Mouse (Mus musculus) neural tube, embryonic 15.5 days (tissue): ENCODE measurements around the gene Krtap4-9. TPM values are rescaled to one million over a fixed set of nuclear protein-coding genes. Genes with fewer than 3 reads are reported as not detected.

Experiments used
- polyA plus RNA-seq: library from polyadenylated mRNA; unstranded; fragments of >200 nt; fragmentation: Nextera tagmentation; extraction: Ambion mirVana; gene quantifications from 2 replicates; pipeline ENCODE4 v1.2.1, GENCODE M21; 2015

Krtap4-9 gene
- polyA plus RNA-seq, 1 experiment from 2014 or later, result not detected

Other genes with a start within 250 kb of the Krtap4-9 start
- gene Krt40, start 242.0 kb upstream of the Krtap4-9 start, polyA plus RNA-seq, result not detected in 2 replicates
- gene Krtap3-3, start 234.3 kb upstream of the Krtap4-9 start, polyA plus RNA-seq, result not detected in 2 replicates
- not detected in 2 replicates for gene Krtap3-2, start 228.3 kb upstream of the Krtap4-9 start, polyA plus RNA-seq
- not detected in 2 replicates for gene Gm11939, start 225.7 kb upstream of the Krtap4-9 start, polyA plus RNA-seq
- 0.43 TPM in 1 of 2 replicates, not detected in the other for gene Krtap3-1, start 218.6 kb upstream of the Krtap4-9 start, polyA plus RNA-seq
- not detected in 2 replicates for gene Krtap1-5, start 204.2 kb upstream of the Krtap4-9 start, polyA plus RNA-seq
- gene Krtap1-4, start 201.5 kb upstream of the Krtap4-9 start, polyA plus RNA-seq, result not detected in 2 replicates
- gene Krtap1-3, start 193.9 kb upstream of the Krtap4-9 start, polyA plus RNA-seq, result not detected in 2 replicates
- not detected in 2 replicates for gene Krtap9-3, start 187.1 kb upstream of the Krtap4-9 start, polyA plus RNA-seq
- gene Gm11938, start 181.9 kb upstream of the Krtap4-9 start, polyA plus RNA-seq, result not detected in 2 replicates
- not detected in 2 replicates for gene Gm11937, start 175.0 kb upstream of the Krtap4-9 start, polyA plus RNA-seq
- gene Krtap2-4, start 170.4 kb upstream of the Krtap4-9 start, polyA plus RNA-seq, result not detected in 2 replicates
- not detected in 2 replicates for gene Gm11562, start 164.8 kb upstream of the Krtap4-9 start, polyA plus RNA-seq
- gene Krtap4-1, start 157.0 kb upstream of the Krtap4-9 start, polyA plus RNA-seq, result not detected in 2 replicates
- gene Krtap4-2, start 150.1 kb upstream of the Krtap4-9 start, polyA plus RNA-seq, result not detected in 2 replicates
- gene Krtap4-7, start 141.1 kb upstream of the Krtap4-9 start, polyA plus RNA-seq, result not detected in 2 replicates
- gene Gm11555, start 135.0 kb upstream of the Krtap4-9 start, polyA plus RNA-seq, result not detected in 2 replicates
- not detected in 2 replicates for gene Gm11563, start 126.2 kb upstream of the Krtap4-9 start, polyA plus RNA-seq
- gene Krtap4-6, start 119.2 kb upstream of the Krtap4-9 start, polyA plus RNA-seq, result not detected in 2 replicates
- gene Gm14190, start 94.5 kb upstream of the Krtap4-9 start, polyA plus RNA-seq, result not detected in 2 replicates
- gene Gm14180, start 50.9 kb upstream of the Krtap4-9 start, polyA plus RNA-seq, result not detected in 2 replicates
- not detected in 2 replicates for gene Gm11595, start 12.3 kb upstream of the Krtap4-9 start, polyA plus RNA-seq
- not detected in 2 replicates for gene Krtap4-8, start 4.5 kb upstream of the Krtap4-9 start, polyA plus RNA-seq
- not detected in 2 replicates for gene Gm11596, start 8.3 kb downstream of the Krtap4-9 start, polyA plus RNA-seq
- gene Gm11569, start 13.7 kb downstream of the Krtap4-9 start, polyA plus RNA-seq, result not detected in 2 replicates
- gene Gm11554, start 19.2 kb downstream of the Krtap4-9 start, polyA plus RNA-seq, result not detected in 2 replicates
- not detected in 2 replicates for gene Krtap4-13, start 24.7 kb downstream of the Krtap4-9 start, polyA plus RNA-seq
- not detected in 2 replicates for gene Gm11564, start 30.5 kb downstream of the Krtap4-9 start, polyA plus RNA-seq
- not detected in 2 replicates for gene 2300003K06Rik, start 52.9 kb downstream of the Krtap4-9 start, polyA plus RNA-seq
- gene Krtap4-16, start 66.4 kb downstream of the Krtap4-9 start, polyA plus RNA-seq, result not detected in 2 replicates
- not detected in 2 replicates for gene Gm11568, start 72.7 kb downstream of the Krtap4-9 start, polyA plus RNA-seq
- gene Gm11559, start 79.3 kb downstream of the Krtap4-9 start, polyA plus RNA-seq, result not detected in 2 replicates
- not detected in 2 replicates for gene Krtap9-1, start 88.2 kb downstream of the Krtap4-9 start, polyA plus RNA-seq
- gene Gm11567, start 94.0 kb downstream of the Krtap4-9 start, polyA plus RNA-seq, result not detected in 2 replicates
- not detected in 2 replicates for gene Krtap31-1, start 122.7 kb downstream of the Krtap4-9 start, polyA plus RNA-seq
- gene Gm11565, start 129.6 kb downstream of the Krtap4-9 start, polyA plus RNA-seq, result not detected in 2 replicates
- not detected in 2 replicates for gene Krtap31-2, start 151.1 kb downstream of the Krtap4-9 start, polyA plus RNA-seq
- gene Krtap9-5, start 163.3 kb downstream of the Krtap4-9 start, polyA plus RNA-seq, result not detected in 2 replicates
- gene Krtap29-1, start 193.9 kb downstream of the Krtap4-9 start, polyA plus RNA-seq, result not detected in 2 replicates
- 0.13 and 0.23 TPM in 2 replicates for gene Krtap16-1, start 201.4 kb downstream of the Krtap4-9 start, polyA plus RNA-seq
- 0.69 and 1.00 TPM in 2 replicates for gene Krtap17-1, start 208.8 kb downstream of the Krtap4-9 start, polyA plus RNA-seq
- not detected in 2 replicates for gene Krt33a, start 231.0 kb downstream of the Krtap4-9 start, polyA plus RNA-seq
- gene Krt33b, start 244.7 kb downstream of the Krtap4-9 start, polyA plus RNA-seq, result 0.11 TPM in 1 of 2 replicates, not detected in the other